Mouse (Mus musculus) forebrain, embryonic 16.5 days (tissue): Measurements from ENCODE around the gene Spop. TPM values are rescaled to one million over a fixed set of nuclear protein-coding genes. Genes with fewer than 3 reads are reported as not detected.

Experiments
- ATAC-seq: fragments of 200-750 bp; cut with Nextera tagmentation; 2 replicates; pipeline ENCODE4 v1.8.0; 2017; ENCODE audit warnings: mild to moderate bottlenecking, moderate library complexity
- H3K27ac ChIP-seq: fragments of 300-500 bp; sonication (generic); 2 replicates; pipeline ENCODE4 v1.5.1; 2014; ENCODE audit warnings: low read length, control low read depth
- H3K27me3 ChIP-seq: fragments of 300-500 bp; sonication (generic); replicated peaks from 2 replicates; pipeline ENCODE4 v1.6.1; 2014; ENCODE audit warnings: low read length; ENCODE audit not compliant: control insufficient read depth, insufficient read depth
- H3K36me3 ChIP-seq: fragments of 300-500 bp; sonication (generic); 2 replicates; pipeline ENCODE4 v1.6.1; 2014; ENCODE audit not compliant: control insufficient read depth, insufficient read depth
- H3K4me1 ChIP-seq: fragments of 300-500 bp; sonication (generic); replicated peaks from 2 replicates; pipeline ENCODE4 v1.6.1; 2014; ENCODE audit warnings: low read length; ENCODE audit not compliant: control insufficient read depth, insufficient read depth
- H3K4me2 ChIP-seq: fragments of 300-500 bp; sonication (generic); 2 replicates; pipeline ENCODE4 v1.6.1; 2014; ENCODE audit warnings: mild to moderate bottlenecking, low read length, control low read depth
- H3K4me3 ChIP-seq: fragments of 300-500 bp; sonication (generic); replicated peaks from 2 replicates; pipeline ENCODE4 v1.5.1; 2014; ENCODE audit warnings: mild to moderate bottlenecking, low read length, control low read depth
- H3K9ac ChIP-seq: fragments of 300-500 bp; sonication (generic); replicated peaks from 2 replicates; pipeline ENCODE4 v1.6.1; 2014; ENCODE audit warnings: low read depth, low read length, control low read depth
- H3K9me3 ChIP-seq: fragments of 300-500 bp; sonication (generic); 2 replicates; pipeline ENCODE4 v1.6.1; 2016; ENCODE audit warnings: low read length; ENCODE audit not compliant: control insufficient read depth
- WGBS: fragments of 180-500 bp; shearing (Covaris S2); extraction: QIAGEN DNeasy Blood & Tissue Kit; methylation state at CpG from one replicate; pipeline ENCODE4 v1.1.7; 2014; 5-methylcytosine and 5-hydroxymethylcytosine counted together
- polyA plus RNA-seq: library from polyadenylated mRNA; unstranded; fragments of >200 nt; fragmentation: Nextera tagmentation; extraction: Ambion mirVana; gene quantifications from 2 replicates; pipeline ENCODE4 v1.2.1, GENCODE M21; 2015

Spop gene
- polyA plus RNA-seq, 1 experiment from 2014 or later = 265 TPM

- Histone ChIP-seq H3K4me2 (no peak overlapping the region), H3K9me3 (no peaks in the 10 kb centered on the region), H3K36me3 (no peaks in the 10 kb centered on the region), H3K27ac (no peak overlapping the region), H3K4me3 (no peak overlapping the region), H3K9ac (no peak overlapping the region), H3K27me3 (no peaks in the 10 kb centered on the region), H3K4me1 (0 out of 2 replicates have a peak, but pooled peaks cover 2% of the 10 kb centered on the region)
- 76% methylated on average over 13 of the region's 13 CpGs for WGBS
- no peak for ATAC-seq
Observed at GRCm38 (mm10) chr11:95532353-95533072, 118.6 kb downstream of the Spop start.

GRCm38 (mm10) chr11:95533484-95534160 is 119.7 kb downstream of the Spop start:
- Histone ChIP-seq H3K36me3 (no peaks in the 10 kb centered on the region), H3K4me3 (no peak overlapping the region), H3K27me3 (no peaks in the 10 kb centered on the region), H3K4me2 (peak overlapping the region; percentile 31), H3K27ac (no peak overlapping the region), H3K9me3 (no peaks in the 10 kb centered on the region), H3K4me1 (0 out of 2 replicates have a peak, but pooled peaks cover 5% of the 10 kb centered on the region), H3K9ac (no peak overlapping the region)
- ATAC-seq = peak; percentile 79
- WGBS = 24% methylated on average over 24 of the region's 24 CpGs

DNA sequence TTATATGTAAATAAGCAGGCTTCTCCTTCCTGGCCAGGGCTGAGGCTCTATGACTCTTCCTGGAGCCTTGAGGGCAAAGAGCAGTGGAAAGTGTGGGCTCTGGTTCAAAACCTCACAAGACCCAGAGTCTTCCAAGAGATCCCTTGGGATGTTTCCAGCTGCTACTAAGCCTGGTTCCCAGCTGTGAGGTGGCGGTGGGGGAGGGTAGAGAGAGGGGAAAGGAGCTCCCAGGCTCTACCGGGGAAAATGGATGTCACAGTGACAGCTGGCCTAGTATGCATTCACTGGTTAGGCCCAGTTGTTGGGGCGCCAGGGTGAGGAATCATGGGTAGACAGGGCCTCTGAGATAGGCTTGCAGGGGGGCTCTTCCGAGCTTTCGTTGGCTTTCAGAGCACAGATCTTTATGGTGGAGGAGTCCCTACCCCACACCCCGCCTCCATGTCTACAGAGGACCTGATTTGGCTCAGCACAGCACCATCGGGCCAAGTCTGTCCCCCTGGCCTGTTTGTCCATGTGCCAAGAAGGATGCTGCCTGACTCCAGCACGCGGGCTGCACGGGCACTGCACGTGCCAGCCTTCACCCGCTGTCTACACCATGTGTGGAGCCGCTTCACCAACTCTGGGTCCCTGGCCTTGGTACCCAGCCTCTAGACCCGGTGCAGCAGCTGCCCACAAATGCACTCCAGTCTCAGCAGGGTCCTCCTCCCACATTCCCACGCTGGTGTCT is 124.7 kb downstream of the Spop start:
- no peak for ATAC-seq
- Histone ChIP-seq H3K9me3 (no peaks in the 10 kb centered on the region), H3K9ac (no peak overlapping the region), H3K27ac (no peak overlapping the region), H3K4me1 (0 out of 2 replicates have a peak, but pooled peaks cover 6% of the 10 kb centered on the region), H3K4me3 (no peak overlapping the region), H3K27me3 (no peaks in the 10 kb centered on the region), H3K4me2 (no peak overlapping the region), H3K36me3 (no peaks in the 10 kb centered on the region)
- 63% methylated on average over 15 of the region's 15 CpGs for WGBS

DNA sequence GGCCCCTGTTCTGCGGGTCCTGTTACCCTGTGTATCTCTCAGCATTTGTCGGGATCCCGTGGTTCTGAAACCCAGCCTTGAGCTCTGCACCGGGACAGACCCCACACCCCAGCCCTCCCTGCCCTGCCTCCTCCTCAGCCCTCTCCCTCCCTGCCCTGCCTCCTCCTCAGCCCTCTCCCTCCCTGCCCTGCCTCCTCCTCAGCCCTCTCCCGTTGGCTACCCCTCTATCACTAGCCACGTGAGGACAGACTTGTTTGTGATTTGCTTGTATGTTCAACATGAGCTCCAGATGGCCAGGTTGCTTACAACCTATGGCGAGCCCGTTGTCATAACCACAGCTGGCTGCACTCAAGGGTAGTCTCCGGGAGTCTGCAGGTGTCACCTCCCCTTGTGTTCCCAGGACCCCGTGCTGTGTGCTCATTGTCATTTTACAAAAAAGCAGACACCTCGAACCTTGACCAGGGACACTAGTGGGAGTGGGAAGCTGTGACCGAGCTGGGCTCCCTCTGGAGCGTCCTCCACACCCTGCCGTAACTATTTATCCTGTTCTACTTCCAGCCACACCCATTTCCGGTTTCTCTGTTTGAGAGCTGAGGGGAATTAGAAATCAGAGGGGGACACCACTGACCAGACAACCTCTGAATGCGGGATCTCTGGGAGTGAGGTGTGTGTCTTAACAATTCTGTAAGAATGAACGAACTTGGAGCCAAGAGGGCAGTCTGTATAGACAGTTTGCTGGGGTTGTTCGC is 126.9 kb downstream of the Spop start:
- no peak for ATAC-seq
- Histone ChIP-seq H3K27me3 (no peaks in the 10 kb centered on the region), H3K4me1 (0 out of 2 replicates have a peak, but pooled peaks cover 6% of the 10 kb centered on the region), H3K4me3 (no peak overlapping the region), H3K9ac (no peak overlapping the region), H3K4me2 (no peak overlapping the region), H3K27ac (no peak overlapping the region), H3K9me3 (no peaks in the 10 kb centered on the region), H3K36me3 (no peaks in the 10 kb centered on the region)
- 41% methylated on average over 18 of the region's 18 CpGs for WGBS

Other genes starting within 250 kb of the Spop start
- 0.20 and 0.23 TPM in 2 replicates for gene Tac4, start 152.6 kb upstream of the Spop start, polyA plus RNA-seq
- 73.6 and 87.9 TPM in 2 replicates for gene Kat7, start 103.8 kb upstream of the Spop start, polyA plus RNA-seq
- gene Fam117a, start 77.1 kb upstream of the Spop start, polyA plus RNA-seq = 2.7 and 2.9 TPM in 2 replicates
- 152 and 154 TPM in 2 replicates for gene Slc35b1, start 29.4 kb upstream of the Spop start, polyA plus RNA-seq
- 7.5 and 7.6 TPM in 2 replicates for gene Nxph3, start 100.5 kb downstream of the Spop start, polyA plus RNA-seq
- 8.2 and 8.7 TPM in 2 replicates for gene Ngfr, start 173.7 kb downstream of the Spop start, polyA plus RNA-seq